Mouse (Mus musculus) ES-Bruce4 (cell line): ENCODE results near the gene Prkg1.

Experiments
- CTCF ChIP-seq: IDR thresholded peaks from one replicate; pipeline ENCODE4 v1.8.1; 2011; ENCODE audit warnings: low read depth, low read length
- POLR2A ChIP-seq: IDR thresholded peaks from one replicate; pipeline ENCODE4 v1.8.1; 2011; ENCODE audit warnings: low read length; ENCODE audit not compliant: insufficient read depth

GRCm38 (mm10) chr19:31076106-31076505 is 688.7 kb downstream of the Prkg1 start:
- TF ChIP-seq POLR2A, result no peak
- TF ChIP-seq CTCF, result no peak
